Comparison of ENCODE assay signal across 10 mouse cellular contexts in the genomic region with DNA sequence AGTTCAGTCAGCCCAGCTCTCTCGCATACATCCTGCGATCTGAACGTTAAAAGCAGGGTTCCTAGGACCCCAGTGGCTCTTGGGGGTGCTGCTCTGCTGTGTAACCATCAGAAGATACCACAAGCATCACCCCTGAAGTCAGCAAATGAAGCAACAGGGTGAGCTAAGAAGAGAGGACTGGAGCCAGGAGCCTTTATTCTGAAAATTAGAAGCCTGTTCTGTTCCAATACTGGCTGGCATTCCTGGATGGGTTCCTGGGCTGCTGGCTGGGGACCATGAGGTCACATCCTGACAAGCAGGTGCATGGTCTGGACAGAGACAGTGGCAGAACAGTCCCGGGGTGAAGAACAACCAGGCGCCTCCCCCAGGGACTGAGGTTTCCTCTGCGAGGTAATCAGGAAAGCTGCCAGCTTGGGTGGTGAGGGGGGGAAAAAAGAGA. TPM values are rescaled to one million over a fixed set of nuclear protein-coding genes. Genes with fewer than 3 reads are reported as not detected.
A peak's percentile ranks its signal among the peaks of the same experiment; 100 is the strongest.
DNase-seq lines count a peak whose midpoint lies in the region.
"Had no signal": no experiment of that assay in that cellular context is flagged by ENCODE, and none has a peak within 500 bp of the region (broad histone marks: within the 10 kb centered on the region; RNA-seq: fewer than 3 reads in every experiment).

No protein-coding gene starts in this region.

- peak; percentile 24 for DNase-seq in gastrocnemius, adult 18-20 months (ENCODE audit: low spot score)
- DNase-seq in gastrocnemius, postnatal 25 days: no peak
- DNase-seq in layer of hippocampus, postnatal 10 days (ENCODE audit: low spot score in 2 of 2): peak; percentile 43 to 54
- no peak for DNase-seq in layer of hippocampus, adult 8-10 months (ENCODE audit: low spot score in 2 of 2)
- peak; percentile 65 for DNase-seq in brain, adult 2 months (ENCODE audit: low read depth, low spot score)
- DNase-seq in cerebellum, adult 9-11 months: peak; percentile 64
- no peak for DNase-seq in yolk sac, embryonic 10.5 days (ENCODE audit: low spot score)
- DNase-seq in embryo, embryonic 10 days (ENCODE audit: low spot score): no peak
- DNase-seq: adrenal gland, adult 8-10 months had no signal

RNA-seq across cellular contexts. Expression of gene Bdkrb2, which starts 11.5 kb away (rescaled TPM):
- under 1 TPM; 0.33 to 0.39 TPM for total RNA-seq in gastrocnemius, adult 18-20 months (2021)
- under 1 TPM; 0.35 to 0.49 TPM for total RNA-seq in gastrocnemius, postnatal 25 days (2021)
- under 1 TPM; 0.57 to 0.60 TPM for total RNA-seq in layer of hippocampus, postnatal 10 days (2021)
- 1 to 10 TPM in 2 of 4 experiments, under 1 TPM in 2; 0.68 to 1.3 (median 1.0) TPM for total RNA-seq in layer of hippocampus, adult 8-10 months (2022)
- total RNA-seq: common myeloid progenitor, adult 5-6 weeks had no signal

RNA-seq across cellular contexts. Expression of gene Bdkrb1, which starts 51.3 kb away (rescaled TPM):
- not detected for total RNA-seq in gastrocnemius, adult 18-20 months (2021)
- not detected for total RNA-seq in gastrocnemius, postnatal 25 days (2021)
- not detected for total RNA-seq in layer of hippocampus, postnatal 10 days (2021)
- total RNA-seq in layer of hippocampus, adult 8-10 months (2022): under 1 TPM in 3 of 4 experiments, not detected in 1; 0.35 to 0.45 (median 0.37) TPM
- total RNA-seq: adrenal gland, adult 8-10 months; common myeloid progenitor, adult 5-6 weeks had no signal

Comparison
In these comparisons a context has a peak if more than half of its experiments do, and no peak if none do; other contexts are left out.
1. DNase-seq: peak in gastrocnemius, adult 18-20 months (single experiment), layer of hippocampus, postnatal 10 days (2 of 2), brain, adult 2 months (single experiment) and cerebellum, adult 9-11 months (single experiment); none in gastrocnemius, postnatal 25 days (single experiment), layer of hippocampus, adult 8-10 months (0 of 2), yolk sac, embryonic 10.5 days (single experiment) and embryo, embryonic 10 days (single experiment).